Mouse (Mus musculus): ENCODE results near the gene Mknk2. TPM values are rescaled to one million over a fixed set of nuclear protein-coding genes. Genes with fewer than 3 reads are reported as not detected.
A peak's percentile ranks its signal among the peaks of the same experiment; 100 is the strongest.

Mknk2 gene
- polyA plus RNA-seq, 1 experiment from 2014 or later, result 43.7 TPM

DNA sequence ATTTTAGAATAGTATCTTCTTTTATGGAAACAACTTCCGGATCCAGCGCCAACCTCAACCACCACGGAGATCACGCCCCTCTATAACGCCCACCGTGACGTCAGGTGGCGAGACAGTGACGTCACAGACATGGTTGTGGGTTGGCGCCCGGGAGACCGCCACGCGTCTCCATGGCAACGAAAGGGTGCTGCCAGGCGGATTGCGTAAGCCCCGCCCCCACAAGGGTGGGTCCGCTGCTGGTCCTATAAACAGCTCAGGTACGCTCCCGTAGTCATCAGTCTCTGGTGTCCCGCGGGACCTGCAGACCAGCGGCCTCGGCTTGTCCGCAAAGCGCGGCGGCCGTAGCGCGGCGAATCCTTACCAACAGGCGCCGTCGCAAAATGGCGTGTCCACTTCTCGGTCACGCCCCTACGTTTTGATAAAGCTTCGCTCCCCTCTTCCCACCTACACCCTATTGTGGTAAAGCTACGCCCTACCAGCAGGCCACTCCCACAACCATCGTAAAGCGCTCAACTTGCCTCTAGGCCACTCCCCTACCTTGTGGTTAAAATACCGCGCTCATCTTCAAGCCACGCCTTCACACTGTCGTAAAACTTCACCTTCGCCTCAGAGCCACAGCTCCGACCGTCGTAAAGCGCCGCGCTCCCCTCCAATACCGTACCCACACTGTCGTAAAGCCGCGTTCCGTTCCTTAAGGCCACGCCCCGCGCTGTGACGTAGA, 55.8 kb downstream of the Mknk2 start:
- Histone ChIP-seq H3K27ac (ENCODE audit: low read length) (peak overlapping the region; percentile 98), H3K27me3 (ENCODE audit: control insufficient read depth, insufficient read depth, low read depth, low read length) (no peaks in the 10 kb centered on the region), H3K4me3 (ENCODE audit: low read depth, low read length) (peak overlapping the region; percentile 83), H3K9me3 (replicated peaks; ENCODE audit: control insufficient read depth, low read length, poor library complexity, severe bottlenecking) (no peaks in the 10 kb centered on the region), H3K4me2 (ENCODE audit: low read length) (peak overlapping the region; percentile 85), H3K36me3 (ENCODE audit: control insufficient read depth, insufficient read depth, low read length) (no peaks in the 10 kb centered on the region), H3K4me1 (ENCODE audit: control insufficient read depth, insufficient read depth, low read length) (peaks cover 24% of the 10 kb centered on the region), H3K9ac (ENCODE audit: low read depth, low read length) (peak overlapping the region; percentile 67)
- under 1% methylated on average over 64 of the region's 64 CpGs for WGBS
- ATAC-seq, result peak; percentile 96

DNA sequence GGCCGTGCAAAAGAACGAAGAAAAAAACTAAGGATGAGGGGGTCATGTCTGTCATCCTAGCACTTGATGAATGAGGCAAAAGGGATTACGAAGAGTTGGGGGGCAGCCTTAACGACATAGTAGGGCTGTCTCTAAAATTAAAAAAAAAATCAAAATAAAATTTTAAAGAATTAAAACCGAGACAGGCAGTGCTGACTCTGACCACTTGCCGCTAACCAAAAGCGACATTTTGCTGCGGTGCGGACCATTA, 56.3 kb downstream of the Mknk2 start:
- Histone ChIP-seq H3K9ac (ENCODE audit: low read depth, low read length) (peak overlapping the region; percentile 66), H3K4me1 (ENCODE audit: control insufficient read depth, insufficient read depth, low read length) (peaks cover 24% of the 10 kb centered on the region), H3K27ac (ENCODE audit: low read length) (peak overlapping the region; percentile 98), H3K27me3 (ENCODE audit: control insufficient read depth, insufficient read depth, low read depth, low read length) (no peaks in the 10 kb centered on the region), H3K9me3 (replicated peaks; ENCODE audit: control insufficient read depth, low read length, poor library complexity, severe bottlenecking) (no peaks in the 10 kb centered on the region), H3K4me2 (ENCODE audit: low read length) (peak overlapping the region; percentile 85), H3K36me3 (ENCODE audit: control insufficient read depth, insufficient read depth, low read length) (no peaks in the 10 kb centered on the region), H3K4me3 (ENCODE audit: low read depth, low read length) (peak overlapping the region; percentile 83)
- no peak for ATAC-seq
- under 1% methylated on average over 9 of the region's 9 CpGs for WGBS

DNA sequence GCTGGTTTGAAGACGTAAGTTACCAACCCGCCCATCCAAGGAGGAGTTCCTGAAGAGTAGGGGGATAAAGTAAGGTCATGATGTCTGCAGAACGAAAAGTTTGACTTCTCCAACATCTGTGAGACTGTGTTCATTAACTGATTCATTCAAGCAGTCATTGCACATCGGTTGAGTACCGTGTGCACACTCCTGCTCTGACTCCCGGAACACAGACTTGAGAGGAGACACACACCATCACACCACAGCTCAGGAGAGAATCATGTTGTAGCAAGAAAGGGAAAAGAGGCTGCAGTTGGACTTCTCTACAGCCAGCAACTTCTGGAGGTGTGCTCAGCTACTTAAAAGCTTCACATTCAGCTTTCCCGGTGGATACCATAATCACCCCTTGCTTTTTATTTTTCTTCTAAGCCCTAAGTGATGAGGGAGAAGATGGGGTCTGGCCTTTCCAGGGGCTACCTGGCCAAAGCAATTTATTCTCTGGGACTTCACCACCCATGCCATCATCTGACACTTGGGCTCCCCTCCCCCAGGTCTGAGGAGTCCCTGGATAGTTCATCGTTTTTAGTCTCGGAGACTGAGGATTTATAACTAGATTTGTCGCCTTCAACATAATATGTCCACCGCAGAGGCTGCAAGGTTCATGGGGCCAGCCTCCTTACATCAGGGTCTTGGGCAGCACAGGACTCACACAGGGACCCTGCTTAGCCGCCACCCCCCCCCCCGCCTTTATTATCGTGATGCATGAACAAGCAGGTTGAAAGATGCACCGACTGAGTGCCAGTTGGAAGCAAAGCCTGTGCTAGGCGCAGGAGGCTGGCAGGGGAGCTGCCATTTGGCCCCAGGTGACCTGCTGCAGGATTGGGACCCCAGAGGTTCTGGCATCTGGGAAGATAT, 56.9 kb downstream of the Mknk2 start:
- peak overlapping the region; percentile 83 for H3K4me3 ChIP-seq (ENCODE audit: low read depth, low read length)
- H3K9ac ChIP-seq (ENCODE audit: low read depth, low read length), result peak overlapping the region; percentile 66
- H3K27me3 ChIP-seq (ENCODE audit: control insufficient read depth, insufficient read depth, low read depth, low read length), result no peaks in the 10 kb centered on the region
- 0 out of 2 replicates have a peak, but pooled peaks have one; percentile 0 for ATAC-seq
- peak overlapping the region; percentile 85 for H3K4me2 ChIP-seq (ENCODE audit: low read length)
- WGBS, result 47% methylated on average over 16 of the region's 16 CpGs
- peak overlapping the region; percentile 98 for H3K27ac ChIP-seq (ENCODE audit: low read length)
- H3K4me1 ChIP-seq (ENCODE audit: control insufficient read depth, insufficient read depth, low read length), result peaks cover 24% of the 10 kb centered on the region
- H3K9me3 ChIP-seq (replicated peaks; ENCODE audit: control insufficient read depth, low read length, poor library complexity, severe bottlenecking), result no peaks in the 10 kb centered on the region
- no peaks in the 10 kb centered on the region for H3K36me3 ChIP-seq (ENCODE audit: control insufficient read depth, insufficient read depth, low read length)

- WGBS, result 89% methylated on average over 9 of the region's 9 CpGs
- H3K4me2 ChIP-seq (ENCODE audit: low read length), result no peak overlapping the region
- H3K4me1 ChIP-seq (ENCODE audit: control insufficient read depth, insufficient read depth, low read length), result peaks cover 24% of the 10 kb centered on the region
- no peak overlapping the region for H3K9ac ChIP-seq (ENCODE audit: low read depth, low read length)
- H3K27ac ChIP-seq (ENCODE audit: low read length), result no peak overlapping the region
- H3K27me3 ChIP-seq (ENCODE audit: control insufficient read depth, insufficient read depth, low read depth, low read length), result no peaks in the 10 kb centered on the region
- ATAC-seq, result no peak
- H3K4me3 ChIP-seq (ENCODE audit: low read depth, low read length), result no peak overlapping the region
- H3K36me3 ChIP-seq (ENCODE audit: control insufficient read depth, insufficient read depth, low read length), result peaks cover 2% of the 10 kb centered on the region; the same call in 1 of the 2 replicates
- no peaks in the 10 kb centered on the region for H3K9me3 ChIP-seq (replicated peaks; ENCODE audit: control insufficient read depth, low read length, poor library complexity, severe bottlenecking)
Measured at GRCm38 (mm10) chr10:80620365-80620764, 57.5 kb downstream of the Mknk2 start.

GRCm38 (mm10) chr10:80619465-80620244, 58.3 kb downstream of the Mknk2 start:
- H3K9ac ChIP-seq (ENCODE audit: low read depth, low read length), result no peak overlapping the region
- H3K27me3 ChIP-seq (ENCODE audit: control insufficient read depth, insufficient read depth, low read depth, low read length), result no peaks in the 10 kb centered on the region
- no peaks in the 10 kb centered on the region for H3K9me3 ChIP-seq (replicated peaks; ENCODE audit: control insufficient read depth, low read length, poor library complexity, severe bottlenecking)
- 32% methylated on average over 8 of the region's 8 CpGs for WGBS
- ATAC-seq, result no peak
- H3K27ac ChIP-seq (ENCODE audit: low read length), result no peak overlapping the region
- H3K4me1 ChIP-seq (ENCODE audit: control insufficient read depth, insufficient read depth, low read length), result peaks cover 18% of the 10 kb centered on the region
- no peak overlapping the region for H3K4me2 ChIP-seq (ENCODE audit: low read length)
- H3K36me3 ChIP-seq (ENCODE audit: control insufficient read depth, insufficient read depth, low read length), result peaks cover 5% of the 10 kb centered on the region
- no peak overlapping the region for H3K4me3 ChIP-seq (ENCODE audit: low read depth, low read length)

GRCm38 (mm10) chr10:80618181-80618580, 59.7 kb downstream of the Mknk2 start:
- peaks cover 5% of the 10 kb centered on the region; the same call in 1 of the 2 replicates for H3K4me1 ChIP-seq (ENCODE audit: control insufficient read depth, insufficient read depth, low read length)
- no peak overlapping the region for H3K27ac ChIP-seq (ENCODE audit: low read length)
- H3K4me3 ChIP-seq (ENCODE audit: low read depth, low read length), result no peak overlapping the region
- no peak overlapping the region for H3K4me2 ChIP-seq (ENCODE audit: low read length)
- no peaks in the 10 kb centered on the region for H3K27me3 ChIP-seq (ENCODE audit: control insufficient read depth, insufficient read depth, low read depth, low read length)
- no peak overlapping the region for H3K9ac ChIP-seq (ENCODE audit: low read depth, low read length)
- 88% methylated on average over 9 of the region's 9 CpGs for WGBS
- no peaks in the 10 kb centered on the region for H3K9me3 ChIP-seq (replicated peaks; ENCODE audit: control insufficient read depth, low read length, poor library complexity, severe bottlenecking)
- peaks cover 11% of the 10 kb centered on the region for H3K36me3 ChIP-seq (ENCODE audit: control insufficient read depth, insufficient read depth, low read length)
- ATAC-seq, result no peak

Other genes starting within 250 kb of the Mknk2 start
- gene Tcf3, start 244.5 kb downstream of the Mknk2 start, polyA plus RNA-seq (2015; fragmentation: Nextera tagmentation; extraction: Ambion mirVana), result 30.2 and 35.2 TPM in 2 replicates
- gene Onecut3, start 183.3 kb downstream of the Mknk2 start, polyA plus RNA-seq (2015; fragmentation: Nextera tagmentation; extraction: Ambion mirVana), result 1.2 and 1.6 TPM in 2 replicates
- 1.1 and 1.4 TPM in 2 replicates for gene Atp8b3, start 139.0 kb downstream of the Mknk2 start, polyA plus RNA-seq (2015; fragmentation: Nextera tagmentation; extraction: Ambion mirVana)
- 26.9 and 27.6 TPM in 2 replicates for gene Rexo1, start 116.6 kb downstream of the Mknk2 start, polyA plus RNA-seq (2015; fragmentation: Nextera tagmentation; extraction: Ambion mirVana)
- gene Klf16, start 100.8 kb downstream of the Mknk2 start, polyA plus RNA-seq (2015; fragmentation: Nextera tagmentation; extraction: Ambion mirVana), result 4.9 and 5.5 TPM in 2 replicates
- 97.0 and 108 TPM in 2 replicates for gene Abhd17a, start 87.8 kb downstream of the Mknk2 start, polyA plus RNA-seq (2015; fragmentation: Nextera tagmentation; extraction: Ambion mirVana)
- gene Scamp4, start 75.2 kb downstream of the Mknk2 start, polyA plus RNA-seq (2015; fragmentation: Nextera tagmentation; extraction: Ambion mirVana), result 61.2 and 64.3 TPM in 2 replicates
- gene Adat3, start 75.2 kb downstream of the Mknk2 start, polyA plus RNA-seq (2015; fragmentation: Nextera tagmentation; extraction: Ambion mirVana), result 4.5 and 6.2 TPM in 2 replicates
- 3.0 and 4.0 TPM in 2 replicates for gene Gm49322, start 72.1 kb downstream of the Mknk2 start, polyA plus RNA-seq (2015; fragmentation: Nextera tagmentation; extraction: Ambion mirVana)
- 79.9 and 96.8 TPM in 2 replicates for gene Csnk1g2, start 55.3 kb downstream of the Mknk2 start, polyA plus RNA-seq (2015; fragmentation: Nextera tagmentation; extraction: Ambion mirVana)
- gene Btbd2, start 21.0 kb downstream of the Mknk2 start, polyA plus RNA-seq (2015; fragmentation: Nextera tagmentation; extraction: Ambion mirVana), result 71.8 and 73.5 TPM in 2 replicates
- gene Mob3a, start 23.9 kb upstream of the Mknk2 start, polyA plus RNA-seq (2015; fragmentation: Nextera tagmentation; extraction: Ambion mirVana), result 61.4 and 64.3 TPM in 2 replicates
- 44.9 and 49.5 TPM in 2 replicates for gene Izumo4, start 24.1 kb upstream of the Mknk2 start, polyA plus RNA-seq (2015; fragmentation: Nextera tagmentation; extraction: Ambion mirVana)
- gene Ap3d1, start 64.2 kb upstream of the Mknk2 start, polyA plus RNA-seq (2015; fragmentation: Nextera tagmentation; extraction: Ambion mirVana), result 99.5 and 112 TPM in 2 replicates
- 17.7 and 17.8 TPM in 2 replicates for gene Dot1l, start 77.1 kb upstream of the Mknk2 start, polyA plus RNA-seq (2015; fragmentation: Nextera tagmentation; extraction: Ambion mirVana)
- gene Sf3a2, start 120.1 kb upstream of the Mknk2 start, polyA plus RNA-seq (2015; fragmentation: Nextera tagmentation; extraction: Ambion mirVana), result 57.8 and 60.6 TPM in 2 replicates
- 121 and 125 TPM in 2 replicates for gene Plekhj1, start 120.5 kb upstream of the Mknk2 start, polyA plus RNA-seq (2015; fragmentation: Nextera tagmentation; extraction: Ambion mirVana)
- gene Amh, start 127.1 kb upstream of the Mknk2 start, polyA plus RNA-seq (2015; fragmentation: Nextera tagmentation; extraction: Ambion mirVana), result not detected in 2 replicates
- gene Jsrp1, start 135.4 kb upstream of the Mknk2 start, polyA plus RNA-seq (2015; fragmentation: Nextera tagmentation; extraction: Ambion mirVana), result 0.39 and 0.45 TPM in 2 replicates
- gene Oaz1, start 148.5 kb upstream of the Mknk2 start, polyA plus RNA-seq (2015; fragmentation: Nextera tagmentation; extraction: Ambion mirVana), result 1,102 and 1,149 TPM in 2 replicates
- 12.6 and 16.9 TPM in 2 replicates for gene Lingo3, start 165.9 kb upstream of the Mknk2 start, polyA plus RNA-seq (2015; fragmentation: Nextera tagmentation; extraction: Ambion mirVana)
- gene Lsm7, start 177.1 kb upstream of the Mknk2 start, polyA plus RNA-seq (2015; fragmentation: Nextera tagmentation; extraction: Ambion mirVana), result 202 and 205 TPM in 2 replicates
- 82.4 and 84.1 TPM in 2 replicates for gene Sppl2b, start 177.2 kb upstream of the Mknk2 start, polyA plus RNA-seq (2015; fragmentation: Nextera tagmentation; extraction: Ambion mirVana)
- gene Tmprss9, start 193.7 kb upstream of the Mknk2 start, polyA plus RNA-seq (2015; fragmentation: Nextera tagmentation; extraction: Ambion mirVana), result 0.10 and 0.16 TPM in 2 replicates
- gene Timm13, start 222.9 kb upstream of the Mknk2 start, polyA plus RNA-seq (2015; fragmentation: Nextera tagmentation; extraction: Ambion mirVana), result 297 and 316 TPM in 2 replicates
- gene Lmnb2, start 240.1 kb upstream of the Mknk2 start, polyA plus RNA-seq (2015; fragmentation: Nextera tagmentation; extraction: Ambion mirVana), result 40.4 and 45.5 TPM in 2 replicates

Measured in midbrain, embryonic 16.5 days (tissue).